In the genomic region with DNA sequence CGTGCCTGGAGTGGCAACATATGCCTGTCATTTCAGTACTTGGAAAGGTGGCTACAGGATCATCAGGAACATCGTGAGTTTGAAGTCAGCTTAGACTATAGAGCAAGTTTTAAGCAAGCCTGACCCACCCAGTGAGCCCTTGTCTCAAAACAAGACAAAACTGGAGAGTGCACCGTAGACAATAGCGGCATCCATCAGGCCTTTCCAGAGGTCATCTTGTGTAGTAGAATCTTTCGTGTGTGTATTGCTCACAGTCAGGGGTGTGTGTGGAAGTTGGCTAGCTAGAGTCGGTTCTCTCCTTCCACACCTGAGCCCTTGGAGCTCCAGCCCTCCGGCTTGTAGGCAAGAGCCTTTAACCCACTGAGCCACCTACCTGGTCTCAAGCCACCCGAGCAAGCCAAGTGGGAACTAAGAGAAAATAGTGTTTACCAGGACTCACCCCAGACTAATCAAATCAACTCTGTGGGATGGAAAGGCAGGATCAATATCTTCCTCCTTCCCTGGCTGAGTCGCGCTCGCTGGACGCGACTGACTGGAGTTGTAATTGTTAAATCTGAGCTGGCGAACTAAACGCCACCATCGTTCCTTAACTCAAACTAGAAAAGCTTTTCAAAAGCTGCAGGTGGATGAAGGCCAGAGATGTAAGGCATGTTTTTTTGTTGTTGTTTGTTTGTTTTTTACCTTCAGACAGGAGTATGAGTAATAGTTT, we compare ENCODE assay signal across 8 mouse cellular contexts. TPM values are rescaled to one million over a fixed set of nuclear protein-coding genes. Genes with fewer than 3 reads are reported as not detected.
DNase-seq lines count a peak whose midpoint lies in the region; ATAC-seq and TF ChIP-seq lines count a peak whose summit lies in the region.

No protein-coding gene starts in this region.

- no peak for TF ChIP-seq CTCF in liver, adult 2 months (IDR thresholded peaks at IDR 0.05; ENCODE audit: low read depth, low read length)

- H3K27ac ChIP-seq in liver, adult 2 months (replicated peaks; ENCODE audit: insufficient read depth, low read depth, low read length): peak overlapping the region; percentile 79
- 0 out of 2 replicates have a peak overlapping the region, but pooled peaks have one; percentile 1 for H3K27ac ChIP-seq in embryonic facial prominence, embryonic 15.5 days (replicated peaks)

- H3K4me3 ChIP-seq in liver, adult 2 months (ENCODE audit: insufficient read depth, low read depth, low read length): peak overlapping the region; percentile 9
- H3K4me3 ChIP-seq in embryonic facial prominence, embryonic 15.5 days (replicated peaks): peak overlapping the region; percentile 41

- TF ChIP-seq POLR2A in liver, adult 2 months (IDR thresholded peaks at IDR 0.05; ENCODE audit: extremely low read depth, insufficient read depth, low read length): no peak

- ATAC-seq in embryonic facial prominence, embryonic 15.5 days (ENCODE audit: insufficient number of reproducible peaks, low FRiP score, low TSS enrichment, low read depth): no peak

- H3K27me3 ChIP-seq in liver, adult 2 months (ENCODE audit: control insufficient read depth, insufficient read depth, low read length): no peaks in the 10 kb centered on the region
- no peaks in the 10 kb centered on the region for H3K27me3 ChIP-seq in embryonic facial prominence, embryonic 15.5 days

- 17% methylated on average over 16 of the region's 16 CpGs for WGBS in liver, adult 2 months
- WGBS in embryonic facial prominence, embryonic 15.5 days: 17% methylated on average over 16 of the region's 16 CpGs

- H3K36me3 ChIP-seq in liver, adult 2 months (ENCODE audit: control insufficient read depth, insufficient read depth, low read length): no peaks in the 10 kb centered on the region
- H3K36me3 ChIP-seq in embryonic facial prominence, embryonic 15.5 days: no peaks in the 10 kb centered on the region

- H3K4me1 ChIP-seq in liver, adult 2 months (ENCODE audit: control insufficient read depth, insufficient read depth, low read length): peaks cover 30% of the 10 kb centered on the region
- H3K4me1 ChIP-seq in embryonic facial prominence, embryonic 15.5 days: peaks cover 12% of the 10 kb centered on the region

- peak overlapping the region; percentile 58 for H3K4me2 ChIP-seq in embryonic facial prominence, embryonic 15.5 days (replicated peaks)

- intact Hi-C loops in left cerebral cortex, postnatal 4 days (cut with DNase I): no loop called here

- H3K9me3 ChIP-seq in embryonic facial prominence, embryonic 15.5 days (replicated peaks): no peaks in the 10 kb centered on the region

- H3K79me2 ChIP-seq in liver, adult 2 months (ENCODE audit: control insufficient read depth, insufficient read depth, low read length): no peaks in the 10 kb centered on the region

- DNase-seq in liver, adult 2 months (ENCODE audit: extremely low read depth, low read depth, low spot score): peak; percentile 83
- no peak for DNase-seq in liver
- peak; percentile 4 for DNase-seq in kidney, postnatal 14 days
- DNase-seq in naive thymus-derived CD4-positive, alpha-beta T cell, adult 2 months (ENCODE audit: low read depth): peak; percentile 57
- no peak for DNase-seq in left cerebral cortex, postnatal 4 days
- no peak for DNase-seq in cerebellum, postnatal 14 days
- DNase-seq in frontal cortex, postnatal 10 days (ENCODE audit: low spot score in 2 of 2): no peak

- H3K9ac ChIP-seq in liver, adult 2 months (ENCODE audit: low read depth, low read length): peak overlapping the region; percentile 27
- H3K9ac ChIP-seq in embryonic facial prominence, embryonic 15.5 days: no peak overlapping the region

RNA-seq across cellular contexts. Expression of a gene that starts 36.7 kb away (rescaled TPM):
- total RNA-seq in liver, adult 2 months (2014; rRNA removed): 50.9 and 64.9 TPM in 2 replicates
- polyA plus RNA-seq in liver, adult 2 months (2012; rRNA removed): 23.6 and 26.4 TPM in 2 replicates
- 18.2 and 20.3 TPM in 2 replicates for polyA plus RNA-seq in embryonic facial prominence, embryonic 15.5 days (2015; fragmentation: Nextera tagmentation; extraction: Ambion mirVana)
- total RNA-seq in left cerebral cortex, postnatal 4 days (2021): 100 to 1,000 TPM; 293 to 303 TPM

Comparison
In these comparisons a context has a peak if more than half of its experiments do, and no peak if none do; other contexts are left out.
1. DNase-seq: peak in liver, adult 2 months (single experiment), kidney, postnatal 14 days (single experiment) and naive thymus-derived CD4-positive, alpha-beta T cell, adult 2 months (single experiment); none in liver (single experiment), left cerebral cortex, postnatal 4 days (single experiment), cerebellum, postnatal 14 days (0 of 2) and frontal cortex, postnatal 10 days (0 of 2).